Mouse (Mus musculus): ENCODE data around the gene Tmem184c. TPM values are rescaled to one million over a fixed set of nuclear protein-coding genes. Genes with fewer than 3 reads are reported as not detected.

Tmem184c gene
- polyA plus RNA-seq (2015; fragmentation: Nextera tagmentation; extraction: Ambion mirVana) = 12.0 and 12.4 TPM in 2 replicates

- WGBS = under 1% methylated on average over 36 of the region's 36 CpGs
- no peak for TF ChIP-seq CTCF (IDR thresholded peaks at IDR 0.05; ENCODE audit: low read depth)
- Histone ChIP-seq H3K27me3 (replicated peaks; ENCODE audit: control insufficient read depth, insufficient read depth, low read length) (no peaks in the 10 kb centered on the region), H3K4me3 (ENCODE audit: low read depth, low read length) (peak within 1 kb of the TSS; percentile 75), H3K9ac (ENCODE audit: low read depth, low read length) (peak within 1 kb of the TSS; percentile 58), H3K9me3 (ENCODE audit: control insufficient read depth) (no peaks in the 10 kb centered on the region), H3K36me3 (ENCODE audit: control insufficient read depth, insufficient read depth) (peaks cover 4% of the 10 kb centered on the region; the same call in 1 of the 2 replicates), H3K4me2 (replicated peaks; ENCODE audit: low read depth) (peak within 1 kb of the TSS; percentile 88), H3K27ac (ENCODE audit: low read depth, low read length) (no peak within 1 kb of the TSS), H3K4me1 (replicated peaks; ENCODE audit: control insufficient read depth, insufficient read depth, low read length) (no peaks in the 10 kb centered on the region; the same call in 1 of the 2 replicates)
- ATAC-seq = peak; percentile 92
Observed at GRCm38 (mm10) chr8:77610374-77610969, at the start of gene Tmem184c. Gene Tmem184c, minus strand, starts transcription at chr8:77610698.

- Histone ChIP-seq H3K4me3 (ENCODE audit: low read depth, low read length) (no peak overlapping the region), H3K9ac (ENCODE audit: low read depth, low read length) (no peak overlapping the region), H3K9me3 (ENCODE audit: control insufficient read depth) (no peaks in the 10 kb centered on the region), H3K36me3 (ENCODE audit: control insufficient read depth, insufficient read depth) (no peaks in the 10 kb centered on the region), H3K27ac (ENCODE audit: low read depth, low read length) (no peak overlapping the region), H3K27me3 (replicated peaks; ENCODE audit: control insufficient read depth, insufficient read depth, low read length) (no peaks in the 10 kb centered on the region), H3K4me1 (replicated peaks; ENCODE audit: control insufficient read depth, insufficient read depth, low read length) (no peaks in the 10 kb centered on the region), H3K4me2 (replicated peaks; ENCODE audit: low read depth) (no peak overlapping the region)
- 59% methylated on average over 4 of the region's 4 CpGs for WGBS
- ATAC-seq = no peak
- TF ChIP-seq CTCF (IDR thresholded peaks at IDR 0.05; ENCODE audit: low read depth) = no peak
Observed at GRCm38 (mm10) chr8:77659534-77660080, 49.1 kb upstream of the Tmem184c start.

- Histone ChIP-seq H3K27me3 (replicated peaks; ENCODE audit: control insufficient read depth, insufficient read depth, low read length) (no peaks in the 10 kb centered on the region), H3K4me3 (ENCODE audit: low read depth, low read length) (no peak overlapping the region), H3K27ac (ENCODE audit: low read depth, low read length) (no peak overlapping the region), H3K4me1 (replicated peaks; ENCODE audit: control insufficient read depth, insufficient read depth, low read length) (no peaks in the 10 kb centered on the region), H3K36me3 (ENCODE audit: control insufficient read depth, insufficient read depth) (no peaks in the 10 kb centered on the region), H3K9ac (ENCODE audit: low read depth, low read length) (no peak overlapping the region), H3K4me2 (replicated peaks; ENCODE audit: low read depth) (no peak overlapping the region), H3K9me3 (ENCODE audit: control insufficient read depth) (no peaks in the 10 kb centered on the region)
- ATAC-seq = no peak
- TF ChIP-seq CTCF (IDR thresholded peaks at IDR 0.05; ENCODE audit: low read depth) = no peak
- 73% methylated on average over 3 of the region's 3 CpGs for WGBS
Observed at GRCm38 (mm10) chr8:77658356-77658755, 47.9 kb upstream of the Tmem184c start.

- H3K27ac ChIP-seq (ENCODE audit: low read depth, low read length) = no peak overlapping the region
- no peaks in the 10 kb centered on the region for H3K9me3 ChIP-seq (ENCODE audit: control insufficient read depth)
- no peak for TF ChIP-seq CTCF (IDR thresholded peaks at IDR 0.05; ENCODE audit: low read depth)
- H3K36me3 ChIP-seq (ENCODE audit: control insufficient read depth, insufficient read depth) = no peaks in the 10 kb centered on the region
- no peak overlapping the region for H3K9ac ChIP-seq (ENCODE audit: low read depth, low read length)
- H3K4me2 ChIP-seq (replicated peaks; ENCODE audit: low read depth) = no peak overlapping the region
- whole genome bisulfite sequencing = 72% methylated on average over 1 of the region's 1 CpGs
- ATAC-seq = no peak
- no peaks in the 10 kb centered on the region for H3K4me1 ChIP-seq (replicated peaks; ENCODE audit: control insufficient read depth, insufficient read depth, low read length)
- H3K4me3 ChIP-seq (ENCODE audit: low read depth, low read length) = no peak overlapping the region
- no peaks in the 10 kb centered on the region for H3K27me3 ChIP-seq (replicated peaks; ENCODE audit: control insufficient read depth, insufficient read depth, low read length)
Observed at GRCm38 (mm10) chr8:77650646-77651190, 40.2 kb upstream of the Tmem184c start.

GRCm38 (mm10) chr8:77640093-77640839 lies 29.8 kb upstream of the Tmem184c start:
- 56% methylated on average over 5 of the region's 5 CpGs for WGBS
- Histone ChIP-seq H3K4me2 (replicated peaks; ENCODE audit: low read depth) (no peak overlapping the region), H3K36me3 (ENCODE audit: control insufficient read depth, insufficient read depth) (no peaks in the 10 kb centered on the region), H3K4me3 (ENCODE audit: low read depth, low read length) (no peak overlapping the region), H3K4me1 (replicated peaks; ENCODE audit: control insufficient read depth, insufficient read depth, low read length) (no peaks in the 10 kb centered on the region), H3K27me3 (replicated peaks; ENCODE audit: control insufficient read depth, insufficient read depth, low read length) (no peaks in the 10 kb centered on the region), H3K9me3 (ENCODE audit: control insufficient read depth) (no peaks in the 10 kb centered on the region), H3K27ac (ENCODE audit: low read depth, low read length) (no peak overlapping the region), H3K9ac (ENCODE audit: low read depth, low read length) (no peak overlapping the region)
- no peak for TF ChIP-seq CTCF (IDR thresholded peaks at IDR 0.05; ENCODE audit: low read depth)
- ATAC-seq = no peak

- H3K27me3 ChIP-seq (replicated peaks; ENCODE audit: control insufficient read depth, insufficient read depth, low read length) = no peaks in the 10 kb centered on the region
- H3K9me3 ChIP-seq (ENCODE audit: control insufficient read depth) = no peaks in the 10 kb centered on the region
- H3K36me3 ChIP-seq (ENCODE audit: control insufficient read depth, insufficient read depth) = no peaks in the 10 kb centered on the region
- no peak overlapping the region for H3K27ac ChIP-seq (ENCODE audit: low read depth, low read length)
- no peaks in the 10 kb centered on the region for H3K4me1 ChIP-seq (replicated peaks; ENCODE audit: control insufficient read depth, insufficient read depth, low read length)
- no peak overlapping the region for H3K4me3 ChIP-seq (ENCODE audit: low read depth, low read length)
- no peak overlapping the region for H3K4me2 ChIP-seq (replicated peaks; ENCODE audit: low read depth)
- ATAC-seq = no peak
- H3K9ac ChIP-seq (ENCODE audit: low read depth, low read length) = no peak overlapping the region
- no peak for TF ChIP-seq CTCF (IDR thresholded peaks at IDR 0.05; ENCODE audit: low read depth)
- 92% methylated on average over 3 of the region's 3 CpGs for WGBS
Observed at GRCm38 (mm10) chr8:77637593-77637992, 27.1 kb upstream of the Tmem184c start.

Measured in intestine, postnatal 0 days (tissue).